Mouse (Mus musculus) cerebellum, adult 2 months (tissue): Measurements from ENCODE around the gene Zbtb16.

ENCODE experiments used
- CTCF ChIP-seq: fragments of 200-500 bp; IDR thresholded peaks from 2 replicates; pipeline ENCODE4 v1.5.1; 2011; ENCODE audit warnings: low read depth, mild to moderate bottlenecking, control low read depth, low read length, moderate library complexity, borderline replicate concordance; ENCODE audit not compliant: insufficient read depth
- POLR2A ChIP-seq: fragments of 200-500 bp; IDR thresholded peaks from 2 replicates; pipeline ENCODE4 v1.6.1; 2011; ENCODE audit warnings: low read length, control low read depth, borderline replicate concordance; ENCODE audit not compliant: insufficient read depth

DNA sequence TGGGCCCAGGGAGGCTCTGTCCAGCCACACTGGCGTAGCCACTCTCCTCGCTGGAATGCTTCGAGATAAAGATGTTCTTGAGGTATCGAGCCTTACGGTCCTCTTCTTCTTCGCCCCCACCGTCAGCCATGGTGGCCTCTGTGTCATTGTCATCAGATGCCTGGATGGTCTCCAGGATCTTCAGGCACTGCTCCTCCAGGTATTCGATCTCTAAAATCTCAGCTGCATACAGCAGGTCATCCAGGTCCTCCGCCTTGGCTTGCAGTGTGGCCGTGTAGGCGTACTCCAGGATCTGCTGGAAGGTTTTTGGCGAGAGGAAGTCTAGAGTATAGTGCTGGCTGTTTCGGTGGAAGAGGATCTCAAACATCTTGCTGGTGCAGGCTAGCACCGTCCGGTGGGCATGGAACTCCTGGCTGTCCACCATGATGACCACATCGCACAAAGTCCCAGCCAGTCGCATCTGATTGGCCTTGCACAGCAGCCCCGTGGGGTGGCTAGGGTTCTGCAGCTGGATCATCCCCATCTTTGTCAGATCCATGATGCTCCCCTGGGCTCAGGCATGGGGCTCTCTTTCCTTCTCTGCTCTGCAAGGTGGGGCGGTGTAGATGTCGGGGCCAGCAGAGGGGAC is 3.4 kb downstream of the Zbtb16 start:
- TF ChIP-seq CTCF (no peak), POLR2A (no peak)
